Mouse (Mus musculus) 3T3-L1 (cell line): ENCODE results near the gene Bcl2l12.
A peak's percentile ranks its signal among the peaks of the same experiment; 100 is the strongest.

ENCODE experiments used
- DNase-seq: peaks from one replicate; pipeline ENCODE4 v3.0.0-alpha.2; 2015; ENCODE audit warnings: low read depth, low spot score

Gene Bcl2l12

GRCm38 (mm10) chr7:44986879-44987718 is 11.4 kb downstream of the Bcl2l12 start:
- DNase-seq, result no peak

GRCm38 (mm10) chr7:44986192-44986878 is 12.2 kb downstream of the Bcl2l12 start, which contains the start of gene Prmt1:
Gene Prmt1 (minus strand): TSS chr7:44986568.
- peak; percentile 99 for DNase-seq

- peak; percentile 72 for DNase-seq
These were observed 12.8 kb downstream of the Bcl2l12 start for GRCm38 (mm10) chr7:44985595-44986191.

GRCm38 (mm10) chr7:44984833-44985164 is 13.7 kb downstream of the Bcl2l12 start:
- no peak for DNase-seq

GRCm38 (mm10) chr7:44983944-44984832 is 14.3 kb downstream of the Bcl2l12 start:
- DNase-seq, result no peak

- peak; percentile 89 for DNase-seq
These were observed 15.4 kb downstream of the Bcl2l12 start for GRCm38 (mm10) chr7:44983085-44983484.

GRCm38 (mm10) chr7:44981539-44981938 is 17.0 kb downstream of the Bcl2l12 start:
- no peak for DNase-seq

- no peak for DNase-seq
These were observed 20.2 kb downstream of the Bcl2l12 start for GRCm38 (mm10) chr7:44978300-44978699.

GRCm38 (mm10) chr7:44975117-44975419 is 23.4 kb downstream of the Bcl2l12 start:
- no peak for DNase-seq

- DNase-seq, result peak; percentile 81
These were observed 24.0 kb downstream of the Bcl2l12 start, which contains the start of gene Cpt1c for GRCm38 (mm10) chr7:44974383-44975116. Gene Cpt1c (minus strand): TSS chr7:44974851.

- peak; percentile 5 for DNase-seq
These were observed 24.9 kb downstream of the Bcl2l12 start for GRCm38 (mm10) chr7:44973415-44974130.

GRCm38 (mm10) chr7:44971142-44971541 is 27.4 kb downstream of the Bcl2l12 start:
- DNase-seq, result no peak

- DNase-seq, result no peak
These were observed 28.3 kb downstream of the Bcl2l12 start for GRCm38 (mm10) chr7:44970231-44970691.

- DNase-seq, result no peak
These were observed 31.9 kb downstream of the Bcl2l12 start for GRCm38 (mm10) chr7:44966638-44967037.

- DNase-seq, result no peak
These were observed 32.5 kb downstream of the Bcl2l12 start for GRCm38 (mm10) chr7:44965975-44966374.

GRCm38 (mm10) chr7:44964990-44965389 is 33.5 kb downstream of the Bcl2l12 start:
- no peak for DNase-seq

GRCm38 (mm10) chr7:44962831-44963230 is 35.7 kb downstream of the Bcl2l12 start:
- DNase-seq, result no peak

GRCm38 (mm10) chr7:44962337-44962736 is 36.2 kb downstream of the Bcl2l12 start:
- no peak for DNase-seq

- DNase-seq, result no peak
These were observed 38.0 kb downstream of the Bcl2l12 start for GRCm38 (mm10) chr7:44960512-44960910.

GRCm38 (mm10) chr7:44959874-44960511 is 38.5 kb downstream of the Bcl2l12 start:
- DNase-seq, result no peak
